Mouse (Mus musculus) c-Kit-negative CD71-positive TER-119-positive erythroid progenitor cells, embryonic 14.5 days (primary cell): ENCODE measurements at regions not wholly inside any gene's neighbourhood (a gene's known extent, or its start where the extent isn't known, plus 50 kb on each side); places are given as distances from the start of the nearest gene placed in this dataset.

Source experiments
- DNase-seq: peaks from one replicate; pipeline ENCODE4 v3.0.0-alpha.2; 2013; ENCODE audit warnings: low read depth, low spot score

GRCm38 (mm10) chr15:58718282-58718681, 170.8 kb upstream of the Gm49356 start:
- DNase-seq: peak; percentile 24

GRCm38 (mm10) chr15:58719410-58719809, 169.7 kb upstream of the Gm49356 start:
- DNase-seq: no peak

- no peak for DNase-seq
These were observed 162.1 kb upstream of the Gm49356 start for GRCm38 (mm10) chr15:58727041-58727440.

- no peak for DNase-seq
These were observed 160.8 kb upstream of the Gm49356 start for GRCm38 (mm10) chr15:58728264-58728663.

GRCm38 (mm10) chr15:58730861-58731260, 158.2 kb upstream of the Gm49356 start:
- DNase-seq: no peak

- DNase-seq: no peak
These were observed 157.8 kb upstream of the Gm49356 start for GRCm38 (mm10) chr15:58731346-58731745.

- no peak for DNase-seq
These were observed 157.0 kb upstream of the Gm49356 start for GRCm38 (mm10) chr15:58731952-58732642.
